Mouse (Mus musculus): Measurements from ENCODE around the gene Fam172a.

GRCm38 (mm10) chr13:78213155-78213554 lies 511.3 kb downstream of the Fam172a start:
- TF ChIP-seq CTCF (IDR thresholded peaks at IDR 0.05; ENCODE audit: insufficient read depth, low read length): no peak
- no peak for TF ChIP-seq POLR2A (IDR thresholded peaks at IDR 0.05; ENCODE audit: borderline replicate concordance, extremely low read depth, low read depth, low read length)

Data from lung, adult 2 months (tissue).